Mouse (Mus musculus) bone marrow, adult 2 months (tissue): ENCODE results near the gene Polr2l. TPM values are rescaled to one million over a fixed set of nuclear protein-coding genes. Genes with fewer than 3 reads are reported as not detected.

Source experiments
- H3K27ac ChIP-seq: fragments of 200-500 bp; 2 replicates; pipeline ENCODE4 v1.5.1; 2012; ENCODE audit warnings: low read depth, mild to moderate bottlenecking, control low read depth, inconsistent platforms, low read length; ENCODE audit not compliant: control insufficient read depth, poor library complexity, insufficient read depth
- H3K4me1 ChIP-seq: fragments of 200-500 bp; 2 replicates; pipeline ENCODE4 v1.6.1; 2011; ENCODE audit warnings: low read length; ENCODE audit not compliant: control insufficient read depth, insufficient read depth
- H3K4me3 ChIP-seq: fragments of 200-500 bp; replicated peaks from 2 replicates; pipeline ENCODE3; 2011; ENCODE audit warnings: mild to moderate bottlenecking, low read depth, low read length, control low read depth; ENCODE audit not compliant: control insufficient read depth
- CTCF ChIP-seq: fragments of 200-500 bp; IDR thresholded peaks from 2 replicates; pipeline ENCODE4 v1.5.1; 2011; ENCODE audit warnings: low read length, control low read depth; ENCODE audit not compliant: control insufficient read depth, insufficient read depth
- POLR2A ChIP-seq: fragments of 200-500 bp; IDR thresholded peaks from 2 replicates; pipeline ENCODE4 v1.6.1; 2011; ENCODE audit warnings: low read depth, mild to moderate bottlenecking, control low read depth, low read length, borderline replicate concordance; ENCODE audit not compliant: control insufficient read depth
- WGBS: fragments of 180-500 bp; shearing (Covaris S2); methylation state at CpG from one replicate; pipeline ENCODE4 v1.1.7; 2018; 5-methylcytosine and 5-hydroxymethylcytosine counted together
- polyA plus RNA-seq: library from polyadenylated mRNA; stranded (reverse); fragments of >200 nt; gene quantifications from 2 replicates; pipeline ENCODE4 v1.2.4, GENCODE M21; 2011; ENCODE audit warnings: low replicate concordance; ENCODE audit not compliant: missing spikeins, insufficient read depth, insufficient read length

Gene Polr2l
- polyA plus RNA-seq, 1 experiment, result 7.9 TPM

DNA sequence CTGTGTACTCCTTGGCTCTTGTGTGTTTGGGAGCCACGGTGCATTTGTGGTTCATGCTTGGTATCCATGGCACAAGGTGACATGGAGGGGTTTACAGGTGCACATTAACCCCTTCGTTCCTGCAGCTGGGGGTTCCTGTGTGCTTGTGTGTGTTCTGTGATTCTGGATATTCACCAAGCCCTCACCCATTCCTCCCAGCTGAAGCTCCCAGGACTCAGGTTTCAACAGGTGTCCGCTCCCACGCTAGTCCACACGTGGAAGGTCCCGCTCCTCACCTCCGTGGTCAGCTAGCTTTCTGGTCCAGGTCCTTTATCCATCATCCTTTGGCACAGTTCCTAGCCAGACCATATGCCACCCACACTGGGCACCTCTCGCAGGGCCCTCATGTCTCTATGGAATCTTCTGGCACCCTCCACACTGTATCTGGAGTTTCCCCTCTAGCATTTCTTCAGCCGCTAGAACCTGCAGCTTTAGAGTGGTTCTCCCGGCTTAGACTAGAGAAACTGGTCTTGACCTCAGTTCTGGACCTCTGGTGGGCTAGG, 8.3 kb downstream of the Polr2l start:
- Histone ChIP-seq H3K4me1 (peaks cover 9% of the 10 kb centered on the region), H3K4me3 (peak overlapping the region; percentile 38), H3K27ac (peak overlapping the region; percentile 81)
- 70% methylated on average over 10 of the region's 10 CpGs for WGBS
- TF ChIP-seq POLR2A, result no peak
- no peak for TF ChIP-seq CTCF

GRCm38 (mm10) chr7:141466045-141466394, 8.9 kb downstream of the Polr2l start:
- 60% methylated on average over 7 of the region's 7 CpGs for WGBS
- no peak overlapping the region for H3K4me3 ChIP-seq
- peaks cover 9% of the 10 kb centered on the region for H3K4me1 ChIP-seq
- TF ChIP-seq POLR2A, result no peak
- no peak for TF ChIP-seq CTCF
- no peak overlapping the region for H3K27ac ChIP-seq

- 49% methylated on average over 10 of the region's 10 CpGs for WGBS
- no peak for TF ChIP-seq CTCF
- TF ChIP-seq POLR2A, result no peak; the same call in 1 of the 2 replicates
- Histone ChIP-seq H3K4me1 (peaks cover 9% of the 10 kb centered on the region), H3K27ac (no peak overlapping the region), H3K4me3 (no peak overlapping the region)
These were observed 9.4 kb downstream of the Polr2l start for GRCm38 (mm10) chr7:141465388-141466044.

DNA sequence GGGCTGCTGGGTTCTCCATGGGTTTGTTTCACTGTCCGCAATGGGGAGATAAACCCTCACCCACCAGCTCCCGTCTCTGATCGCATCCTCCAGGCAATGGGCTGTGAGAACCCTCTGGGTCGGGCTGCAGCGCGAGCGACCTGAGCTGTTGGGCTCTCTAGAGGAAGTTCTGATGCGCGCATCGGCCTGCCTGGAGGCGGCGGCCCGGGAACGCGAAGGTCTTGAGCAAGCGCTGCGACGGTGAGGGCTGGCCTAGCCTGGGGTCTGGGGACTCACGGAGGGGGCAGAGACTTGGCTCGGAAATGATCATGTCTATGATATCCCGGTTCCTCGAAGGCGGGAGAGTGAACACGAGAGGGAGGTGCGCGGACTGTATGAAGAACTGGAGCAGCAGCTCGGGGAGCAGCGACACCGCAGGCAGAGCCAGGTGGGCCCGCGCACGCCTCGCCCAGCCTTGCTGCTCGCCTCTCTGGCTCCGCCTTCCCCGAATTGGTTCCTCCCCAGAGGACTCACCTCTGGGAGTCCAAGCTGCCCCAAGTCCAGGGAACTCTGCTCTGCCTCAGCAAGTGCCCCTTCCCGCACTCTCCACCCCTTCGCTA, 10.2 kb downstream of the Polr2l start:
- Histone ChIP-seq H3K4me3 (no peak overlapping the region), H3K4me1 (peaks cover 9% of the 10 kb centered on the region), H3K27ac (no peak overlapping the region)
- TF ChIP-seq POLR2A (no peak; the same call in 1 of the 2 replicates), CTCF (no peak)
- WGBS, result 16% methylated on average over 38 of the region's 38 CpGs

DNA sequence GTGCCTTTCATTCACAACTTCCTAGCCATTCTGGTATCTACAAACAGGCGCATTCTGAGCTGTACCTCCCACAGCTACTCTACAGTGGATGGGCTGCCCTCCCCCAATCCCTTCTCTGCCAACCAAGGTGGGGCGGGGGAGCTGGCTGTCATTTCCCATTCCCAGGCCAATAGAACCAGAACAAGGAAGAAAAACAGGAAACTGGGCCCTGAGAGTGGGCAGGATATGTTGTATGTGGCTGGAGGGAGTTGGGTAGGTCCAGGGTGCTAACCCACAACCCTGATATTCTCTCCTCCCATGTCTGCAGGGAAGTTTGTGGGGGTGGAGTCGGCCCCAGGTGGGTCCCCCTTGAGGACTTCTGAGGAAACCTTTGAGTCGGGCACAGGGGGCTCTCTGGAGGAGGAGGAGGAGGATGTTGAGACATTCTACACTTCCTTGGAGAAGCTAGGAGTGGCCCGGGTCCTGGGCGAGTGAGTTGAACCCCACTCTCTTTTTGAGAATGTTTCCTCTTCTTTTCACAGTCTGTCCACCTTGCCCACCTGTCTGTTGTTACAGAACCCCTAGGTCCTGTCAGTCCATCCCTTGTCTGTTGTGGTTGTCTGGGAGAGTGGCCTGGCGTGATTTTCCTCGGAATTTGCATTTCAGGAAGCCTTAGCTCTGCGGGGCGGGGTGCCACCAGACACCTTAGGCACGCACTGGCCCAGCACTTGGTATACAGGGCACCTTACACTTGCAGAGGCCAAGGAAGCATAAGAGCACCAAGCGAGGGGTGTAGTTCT, 10.9 kb downstream of the Polr2l start:
- no peak overlapping the region for H3K27ac ChIP-seq
- no peak overlapping the region for H3K4me3 ChIP-seq
- 27% methylated on average over 12 of the region's 12 CpGs for WGBS
- TF ChIP-seq CTCF (no peak), POLR2A (no peak)
- peaks cover 8% of the 10 kb centered on the region for H3K4me1 ChIP-seq

- TF ChIP-seq CTCF, result no peak
- no peak for TF ChIP-seq POLR2A
- no peak overlapping the region for H3K27ac ChIP-seq
- peak overlapping the region; percentile 26 for H3K4me3 ChIP-seq
- H3K4me1 ChIP-seq, result peaks cover 3% of the 10 kb centered on the region
- WGBS, result 34% methylated on average over 5 of the region's 5 CpGs
These were observed 12.6 kb downstream of the Polr2l start for GRCm38 (mm10) chr7:141462333-141462821.

DNA sequence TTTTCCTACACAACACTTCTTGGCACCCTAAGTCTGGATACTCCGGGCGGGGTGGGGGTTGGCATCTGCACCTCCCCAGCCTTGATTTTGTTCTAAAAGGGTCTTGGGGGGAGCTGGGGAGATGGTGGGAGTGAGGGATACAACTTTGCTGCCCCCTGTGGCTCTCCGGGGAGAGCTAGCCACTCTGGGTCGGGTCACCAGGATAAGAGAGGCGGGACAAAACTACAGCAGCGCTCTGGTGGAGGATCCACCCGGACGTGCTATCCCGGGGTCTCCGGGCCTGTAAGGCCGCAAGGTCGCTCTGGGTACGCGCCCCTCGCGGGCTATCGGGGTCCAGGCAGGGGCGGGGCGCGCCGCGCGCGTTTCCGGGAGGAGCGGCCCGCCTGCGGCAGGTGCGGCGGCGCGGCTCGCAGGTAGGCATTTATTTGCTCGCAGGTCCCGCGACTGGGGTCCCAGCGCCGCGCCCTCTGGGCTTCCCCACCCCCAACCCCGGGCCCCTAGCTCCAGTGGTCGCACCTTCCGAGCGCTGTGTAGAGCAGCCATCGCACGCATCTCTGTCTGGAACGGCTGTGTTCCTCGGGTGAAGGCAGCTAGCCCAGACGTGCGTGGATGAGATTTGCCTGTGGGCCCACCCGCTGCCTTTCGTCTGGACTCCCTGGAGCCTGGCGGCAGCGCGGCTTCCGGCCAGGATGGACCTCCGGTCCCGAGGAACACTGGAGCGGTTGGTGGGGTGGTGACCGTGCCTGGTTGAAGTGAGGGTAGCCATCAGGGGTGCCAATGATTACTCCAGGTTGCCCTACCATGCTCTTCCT, 13.2 kb downstream of the Polr2l start:
- H3K27ac ChIP-seq, result no peak overlapping the region
- TF ChIP-seq POLR2A, result no peak
- no peak for TF ChIP-seq CTCF
- H3K4me3 ChIP-seq, result peak overlapping the region; percentile 26
- 6% methylated on average over 59 of the region's 59 CpGs for WGBS
- H3K4me1 ChIP-seq, result peaks cover 4% of the 10 kb centered on the region
